Comparison of ENCODE assay signal across 26 mouse cellular contexts in genomic region chr14:72360829-72361520, GRCm38 (mm10).
DNase-seq lines count a peak whose midpoint lies in the region; ATAC-seq and TF ChIP-seq lines count a peak whose summit lies in the region.
"Had no signal": no experiment of that assay in that cellular context is flagged by ENCODE, and none has a peak within 500 bp of the region (broad histone marks: within the 10 kb centered on the region; RNA-seq: fewer than 3 reads in every experiment).

No protein-coding gene starts in this region.

- H3K27me3 ChIP-seq in forebrain, postnatal 0 days (ENCODE audit: insufficient read depth, low read length): no peaks in the 10 kb centered on the region
- no peaks in the 10 kb centered on the region for H3K27me3 ChIP-seq in forebrain, embryonic 12.5 days
- no peaks in the 10 kb centered on the region for H3K27me3 ChIP-seq in hindbrain, embryonic 15.5 days
- H3K27me3 ChIP-seq in hindbrain, embryonic 10.5 days (ENCODE audit: insufficient read depth, poor library complexity, severe bottlenecking): no peaks in the 10 kb centered on the region
- H3K27me3 ChIP-seq: CH12.LX; liver, embryonic 12.5 days had no signal

- peak; percentile 73 for ATAC-seq in forebrain, postnatal 0 days
- ATAC-seq in forebrain, embryonic 12.5 days (ENCODE audit: low FRiP score): no peak
- peak; percentile 54; the same call in 1 of the 2 replicates for ATAC-seq in hindbrain, embryonic 15.5 days (ENCODE audit: low FRiP score, low read depth)
- ATAC-seq: activated CD4-positive, CD25-positive, alpha-beta regulatory T cell, adult 4 months; intestine, embryonic 16.5 days; liver, embryonic 12.5 days; liver, postnatal 0 days had no signal

- H3K9me3 ChIP-seq in forebrain, postnatal 0 days (ENCODE audit: low read length): no peaks in the 10 kb centered on the region
- no peaks in the 10 kb centered on the region for H3K9me3 ChIP-seq in forebrain, embryonic 12.5 days
- H3K9me3 ChIP-seq in hindbrain, embryonic 15.5 days: no peaks in the 10 kb centered on the region
- no peaks in the 10 kb centered on the region for H3K9me3 ChIP-seq in hindbrain, embryonic 10.5 days
- H3K9me3 ChIP-seq: liver, embryonic 12.5 days had no signal

- H3K4me3 ChIP-seq in forebrain, postnatal 0 days (ENCODE audit: low read depth, low read length): no peak overlapping the region
- no peak overlapping the region for H3K4me3 ChIP-seq in forebrain, embryonic 12.5 days (replicated peaks)
- no peak overlapping the region for H3K4me3 ChIP-seq in hindbrain, embryonic 15.5 days
- no peak overlapping the region for H3K4me3 ChIP-seq in hindbrain, embryonic 10.5 days
- H3K4me3 ChIP-seq: erythroblast, embryonic 14.5 days; gastrocnemius, adult 2 months; liver, embryonic 12.5 days had no signal

- no peak overlapping the region for H3K27ac ChIP-seq in forebrain, postnatal 0 days (ENCODE audit: low read depth, low read length)
- H3K27ac ChIP-seq in forebrain, embryonic 12.5 days: no peak overlapping the region
- H3K27ac ChIP-seq in hindbrain, embryonic 15.5 days (replicated peaks): no peak overlapping the region
- H3K27ac ChIP-seq in hindbrain, embryonic 10.5 days: no peak overlapping the region
- H3K27ac ChIP-seq: gastrocnemius, adult 2 months; liver, embryonic 12.5 days had no signal

- H3K4me2 ChIP-seq in forebrain, postnatal 0 days (ENCODE audit: low read depth): no peak overlapping the region
- no peak overlapping the region for H3K4me2 ChIP-seq in forebrain, embryonic 12.5 days
- H3K4me2 ChIP-seq in hindbrain, embryonic 15.5 days: no peak overlapping the region
- H3K4me2 ChIP-seq: liver, embryonic 12.5 days; midbrain, embryonic 11.5 days had no signal

- no peaks in the 10 kb centered on the region for H3K4me1 ChIP-seq in forebrain, postnatal 0 days (ENCODE audit: insufficient read depth)
- no peaks in the 10 kb centered on the region for H3K4me1 ChIP-seq in forebrain, embryonic 12.5 days
- no peaks in the 10 kb centered on the region for H3K4me1 ChIP-seq in hindbrain, embryonic 15.5 days (replicated peaks)
- 0 out of 2 replicates have a peak, but pooled peaks cover 5% of the 10 kb centered on the region for H3K4me1 ChIP-seq in hindbrain, embryonic 10.5 days (replicated peaks)
- H3K4me1 ChIP-seq: liver, embryonic 12.5 days had no signal

- H3K9ac ChIP-seq in forebrain, postnatal 0 days: no peak overlapping the region
- no peak overlapping the region for H3K9ac ChIP-seq in forebrain, embryonic 12.5 days
- H3K9ac ChIP-seq in hindbrain, embryonic 15.5 days: no peak overlapping the region
- H3K9ac ChIP-seq: liver, embryonic 12.5 days; liver, postnatal 0 days had no signal

- no peak for TF ChIP-seq POLR2A in brain, embryonic 14.5 days (IDR thresholded peaks at IDR 0.05; ENCODE audit: borderline replicate concordance, extremely low read depth, insufficient read depth, insufficient read length, poor library complexity, severe bottlenecking)

- TF ChIP-seq CTCF in forebrain, postnatal 0 days (IDR thresholded peaks at IDR 0.05; ENCODE audit: low read depth): no peak
- no peak for TF ChIP-seq CTCF in brain, embryonic 14.5 days (IDR thresholded peaks at IDR 0.05; ENCODE audit: borderline replicate concordance, extremely low read depth, insufficient read depth, insufficient read length)

- 65% methylated on average over 4 of the region's 4 CpGs for WGBS in forebrain, postnatal 0 days
- 82% methylated on average over 4 of the region's 4 CpGs for WGBS in forebrain, embryonic 12.5 days
- WGBS in hindbrain, embryonic 15.5 days: 67% methylated on average over 4 of the region's 4 CpGs
- WGBS in hindbrain, embryonic 10.5 days: 80% methylated on average over 4 of the region's 4 CpGs

- H3K36me3 ChIP-seq in forebrain, postnatal 0 days (ENCODE audit: insufficient read depth): no peaks in the 10 kb centered on the region
- no peaks in the 10 kb centered on the region for H3K36me3 ChIP-seq in forebrain, embryonic 12.5 days (replicated peaks)
- H3K36me3 ChIP-seq in hindbrain, embryonic 15.5 days: no peaks in the 10 kb centered on the region
- no peaks in the 10 kb centered on the region for H3K36me3 ChIP-seq in hindbrain, embryonic 10.5 days
- H3K36me3 ChIP-seq: liver, embryonic 12.5 days had no signal

- DNase-seq in forebrain, postnatal 0 days: peak; percentile 27
- DNase-seq in hindbrain, embryonic 10.5 days (ENCODE audit: low spot score): no peak
- peak; percentile 27 for DNase-seq in brain, adult 2 months (ENCODE audit: low read depth, low spot score)
- peak; percentile 56 for DNase-seq in brain, embryonic 14.5 days (ENCODE audit: low read depth)
- no peak for DNase-seq in kidney, adult 9 months
- DNase-seq in adrenal gland, postnatal 25 days: no peak
- DNase-seq: adrenal gland, adult 2 months; B cell, adult 2 months; cerebellum, adult 11-12 months; gastrocnemius, adult 2 months; heart, postnatal 14 days; kidney, adult 8-10 months; kidney, postnatal 10 days; liver, postnatal 0 days; lung, postnatal 36 days; right cerebral cortex, adult 18-20 months; spleen, adult 18-20 months; thymus, postnatal 14 days had no signal

Comparison
In these comparisons a context has a peak if more than half of its experiments do, and no peak if none do; other contexts are left out.
1. DNase-seq: peak in forebrain, postnatal 0 days (single experiment), brain, adult 2 months (single experiment) and brain, embryonic 14.5 days (single experiment); none in hindbrain, embryonic 10.5 days (single experiment), kidney, adult 9 months (single experiment) and adrenal gland, postnatal 25 days (single experiment).